Mouse (Mus musculus) heart, postnatal 0 days (tissue): ENCODE data around the gene Ttc17.

ENCODE experiments used
- CTCF ChIP-seq: IDR thresholded peaks from 2 replicates; pipeline ENCODE4 v1.5.1; 2016; ENCODE audit warnings: antibody characterized with exemption, control low read depth, low read depth
- EP300 ChIP-seq: IDR thresholded peaks from 2 replicates; pipeline ENCODE4 v1.6.1; 2016; ENCODE audit warnings: antibody characterized with exemption, low read depth

- TF ChIP-seq CTCF (no peak), EP300 (no peak)
These were observed 73.4 kb downstream of the Ttc17 start for GRCm38 (mm10) chr2:94333086-94333485.
